Mouse (Mus musculus): ENCODE measurements around the gene Rasgrf1. TPM values are rescaled to one million over a fixed set of nuclear protein-coding genes. Genes with fewer than 3 reads are reported as not detected.
"Not testable (repeated sequence)": the region's sequence is repeated elsewhere in the genome, so short reads cannot be mapped to it uniquely, and the experiment has no call there.

Rasgrf1 gene
- polyA plus RNA-seq, 1 experiment from 2014 or later, result 22.3 TPM

- no peaks in the 10 kb centered on the region for H3K27me3 ChIP-seq (ENCODE audit: control insufficient read depth, insufficient read depth, low read length)
- H3K9me3 ChIP-seq (ENCODE audit: control insufficient read depth, low read length), result no peaks in the 10 kb centered on the region
- no peak overlapping the region for H3K27ac ChIP-seq (ENCODE audit: low read depth, low read length)
- no peaks in the 10 kb centered on the region for H3K36me3 ChIP-seq (ENCODE audit: control insufficient read depth, insufficient read depth, low read length)
- no peak overlapping the region for H3K9ac ChIP-seq (replicated peaks; ENCODE audit: low read depth, low read length)
- no peak overlapping the region for H3K4me2 ChIP-seq (ENCODE audit: low read depth, low read length)
- WGBS, result 89% methylated on average over 4 of the region's 4 CpGs
- no peak overlapping the region for H3K4me3 ChIP-seq (ENCODE audit: low read depth, low read length)
- no peak for ATAC-seq (ENCODE audit: low read depth)
- no peaks in the 10 kb centered on the region for H3K4me1 ChIP-seq (ENCODE audit: control insufficient read depth, insufficient read depth, low read length)
These were observed 111.7 kb downstream of the Rasgrf1 start for GRCm38 (mm10) chr9:90021442-90021841.

GRCm38 (mm10) chr9:90027709-90028108 is 118.0 kb downstream of the Rasgrf1 start:
- no peaks in the 10 kb centered on the region for H3K36me3 ChIP-seq (ENCODE audit: control insufficient read depth, insufficient read depth, low read length)
- H3K4me2 ChIP-seq (ENCODE audit: low read depth, low read length), result no peak overlapping the region
- no peak overlapping the region for H3K27ac ChIP-seq (ENCODE audit: low read depth, low read length)
- 94% methylated on average over 6 of the region's 6 CpGs for WGBS
- H3K9me3 ChIP-seq (ENCODE audit: control insufficient read depth, low read length), result no peaks in the 10 kb centered on the region
- H3K4me3 ChIP-seq (ENCODE audit: low read depth, low read length), result no peak overlapping the region
- H3K9ac ChIP-seq (replicated peaks; ENCODE audit: low read depth, low read length), result no peak overlapping the region
- no peaks in the 10 kb centered on the region for H3K4me1 ChIP-seq (ENCODE audit: control insufficient read depth, insufficient read depth, low read length)
- ATAC-seq (ENCODE audit: low read depth), result no peak
- H3K27me3 ChIP-seq (ENCODE audit: control insufficient read depth, insufficient read depth, low read length), result no peaks in the 10 kb centered on the region

GRCm38 (mm10) chr9:90033922-90034321 is 124.2 kb downstream of the Rasgrf1 start:
- ATAC-seq (ENCODE audit: low read depth), result no peak
- no peaks in the 10 kb centered on the region for H3K27me3 ChIP-seq (ENCODE audit: control insufficient read depth, insufficient read depth, low read length)
- 75% methylated on average over 4 of the region's 4 CpGs for WGBS

GRCm38 (mm10) chr9:90035168-90035567 is 125.5 kb downstream of the Rasgrf1 start:
- H3K27ac ChIP-seq (ENCODE audit: low read depth, low read length), result no peak overlapping the region
- H3K27me3 ChIP-seq (ENCODE audit: control insufficient read depth, insufficient read depth, low read length), result no peaks in the 10 kb centered on the region
- no peak overlapping the region for H3K4me2 ChIP-seq (ENCODE audit: low read depth, low read length)
- no peaks in the 10 kb centered on the region for H3K4me1 ChIP-seq (ENCODE audit: control insufficient read depth, insufficient read depth, low read length)
- no peaks in the 10 kb centered on the region for H3K9me3 ChIP-seq (ENCODE audit: control insufficient read depth, low read length)
- no peak for ATAC-seq (ENCODE audit: low read depth)
- no peaks in the 10 kb centered on the region for H3K36me3 ChIP-seq (ENCODE audit: control insufficient read depth, insufficient read depth, low read length)
- 81% methylated on average over 2 of the region's 2 CpGs for WGBS
- H3K4me3 ChIP-seq (ENCODE audit: low read depth, low read length), result no peak overlapping the region
- no peak overlapping the region for H3K9ac ChIP-seq (replicated peaks; ENCODE audit: low read depth, low read length)

More at GRCm38 (mm10) chr9:90033922-90034321, 124.2 kb downstream of the Rasgrf1 start:
- Histone ChIP-seq H3K27ac (ENCODE audit: low read depth, low read length) (no peak overlapping the region), H3K9ac (replicated peaks; ENCODE audit: low read depth, low read length) (no peak overlapping the region), H3K4me1 (ENCODE audit: control insufficient read depth, insufficient read depth, low read length) (no peaks in the 10 kb centered on the region), H3K36me3 (ENCODE audit: control insufficient read depth, insufficient read depth, low read length) (no peaks in the 10 kb centered on the region), H3K4me3 (ENCODE audit: low read depth, low read length) (no peak overlapping the region), H3K4me2 (ENCODE audit: low read depth, low read length) (no peak overlapping the region), H3K9me3 (ENCODE audit: control insufficient read depth, low read length) (no peaks in the 10 kb centered on the region)

- 92% methylated on average over 3 of the region's 3 CpGs for WGBS
- Histone ChIP-seq H3K4me3 (ENCODE audit: low read depth, low read length) (no peak overlapping the region), H3K9ac (replicated peaks; ENCODE audit: low read depth, low read length) (no peak overlapping the region), H3K9me3 (ENCODE audit: control insufficient read depth, low read length) (no peaks in the 10 kb centered on the region), H3K4me1 (ENCODE audit: control insufficient read depth, insufficient read depth, low read length) (no peaks in the 10 kb centered on the region), H3K4me2 (ENCODE audit: low read depth, low read length) (no peak overlapping the region), H3K36me3 (ENCODE audit: control insufficient read depth, insufficient read depth, low read length) (no peaks in the 10 kb centered on the region), H3K27ac (ENCODE audit: low read depth, low read length) (no peak overlapping the region), H3K27me3 (ENCODE audit: control insufficient read depth, insufficient read depth, low read length) (no peaks in the 10 kb centered on the region)
- ATAC-seq (ENCODE audit: low read depth), result no peak
These were observed 126.1 kb downstream of the Rasgrf1 start for GRCm38 (mm10) chr9:90035794-90036193.

- Histone ChIP-seq H3K4me3 (ENCODE audit: low read depth, low read length) (no peak overlapping the region), H3K36me3 (ENCODE audit: control insufficient read depth, insufficient read depth, low read length) (no peaks in the 10 kb centered on the region), H3K27ac (ENCODE audit: low read depth, low read length) (no peak overlapping the region), H3K4me1 (ENCODE audit: control insufficient read depth, insufficient read depth, low read length) (no peaks in the 10 kb centered on the region), H3K27me3 (ENCODE audit: control insufficient read depth, insufficient read depth, low read length) (no peaks in the 10 kb centered on the region), H3K4me2 (ENCODE audit: low read depth, low read length) (no peak overlapping the region), H3K9ac (replicated peaks; ENCODE audit: low read depth, low read length) (no peak overlapping the region), H3K9me3 (ENCODE audit: control insufficient read depth, low read length) (no peaks in the 10 kb centered on the region)
- no peak for ATAC-seq (ENCODE audit: low read depth)
- 91% methylated on average over 4 of the region's 4 CpGs for WGBS
These were observed 126.6 kb downstream of the Rasgrf1 start for GRCm38 (mm10) chr9:90036313-90036712.

GRCm38 (mm10) chr9:90038535-90038934 is 128.8 kb downstream of the Rasgrf1 start:
- Histone ChIP-seq H3K9ac (replicated peaks; ENCODE audit: low read depth, low read length) (no peak overlapping the region), H3K4me1 (ENCODE audit: control insufficient read depth, insufficient read depth, low read length) (no peaks in the 10 kb centered on the region), H3K4me2 (ENCODE audit: low read depth, low read length) (no peak overlapping the region), H3K27ac (ENCODE audit: low read depth, low read length) (no peak overlapping the region), H3K27me3 (ENCODE audit: control insufficient read depth, insufficient read depth, low read length) (no peaks in the 10 kb centered on the region), H3K9me3 (ENCODE audit: control insufficient read depth, low read length) (no peaks in the 10 kb centered on the region), H3K4me3 (ENCODE audit: low read depth, low read length) (no peak overlapping the region), H3K36me3 (ENCODE audit: control insufficient read depth, insufficient read depth, low read length) (no peaks in the 10 kb centered on the region)
- 68% methylated on average over 4 of the region's 4 CpGs for WGBS
- no peak for ATAC-seq (ENCODE audit: low read depth)

GRCm38 (mm10) chr9:90040916-90041315 is 131.2 kb downstream of the Rasgrf1 start:
- WGBS, result 87% methylated on average over 2 of the region's 2 CpGs

GRCm38 (mm10) chr9:90041556-90041955 is 131.8 kb downstream of the Rasgrf1 start:
- no peak for ATAC-seq (ENCODE audit: low read depth)
- H3K4me2 ChIP-seq (ENCODE audit: low read depth, low read length), result no peak overlapping the region
- no peaks in the 10 kb centered on the region for H3K9me3 ChIP-seq (ENCODE audit: control insufficient read depth, low read length)
- H3K36me3 ChIP-seq (ENCODE audit: control insufficient read depth, insufficient read depth, low read length), result no peaks in the 10 kb centered on the region
- H3K4me1 ChIP-seq (ENCODE audit: control insufficient read depth, insufficient read depth, low read length), result no peaks in the 10 kb centered on the region
- no peaks in the 10 kb centered on the region for H3K27me3 ChIP-seq (ENCODE audit: control insufficient read depth, insufficient read depth, low read length)
- WGBS, result 88% methylated on average over 3 of the region's 3 CpGs
- H3K9ac ChIP-seq (replicated peaks; ENCODE audit: low read depth, low read length), result no peak overlapping the region
- H3K27ac ChIP-seq (ENCODE audit: low read depth, low read length), result no peak overlapping the region
- no peak overlapping the region for H3K4me3 ChIP-seq (ENCODE audit: low read depth, low read length)

More at GRCm38 (mm10) chr9:90040916-90041315, 131.2 kb downstream of the Rasgrf1 start:
- Histone ChIP-seq H3K4me2 (ENCODE audit: low read depth, low read length) (no peak overlapping the region), H3K4me1 (ENCODE audit: control insufficient read depth, insufficient read depth, low read length) (no peaks in the 10 kb centered on the region), H3K9ac (replicated peaks; ENCODE audit: low read depth, low read length) (no peak overlapping the region), H3K27me3 (ENCODE audit: control insufficient read depth, insufficient read depth, low read length) (no peaks in the 10 kb centered on the region), H3K36me3 (ENCODE audit: control insufficient read depth, insufficient read depth, low read length) (no peaks in the 10 kb centered on the region), H3K9me3 (ENCODE audit: control insufficient read depth, low read length) (no peaks in the 10 kb centered on the region), H3K4me3 (ENCODE audit: low read depth, low read length) (no peak overlapping the region), H3K27ac (ENCODE audit: low read depth, low read length) (no peak overlapping the region)
- no peak for ATAC-seq (ENCODE audit: low read depth)

- not testable (repeated sequence) for H3K36me3 ChIP-seq (ENCODE audit: control insufficient read depth, insufficient read depth, low read length)
These were observed 133.2 kb downstream of the Rasgrf1 start for GRCm38 (mm10) chr9:90042906-90043305.

More at GRCm38 (mm10) chr9:90042906-90043305, 133.2 kb downstream of the Rasgrf1 start:
- not testable (repeated sequence) for H3K9ac ChIP-seq (replicated peaks; ENCODE audit: low read depth, low read length); H3K4me1 ChIP-seq (ENCODE audit: control insufficient read depth, insufficient read depth, low read length); H3K4me2 ChIP-seq (ENCODE audit: low read depth, low read length); ATAC-seq (ENCODE audit: low read depth); H3K9me3 ChIP-seq (ENCODE audit: control insufficient read depth, low read length); H3K27me3 ChIP-seq (ENCODE audit: control insufficient read depth, insufficient read depth, low read length); H3K27ac ChIP-seq (ENCODE audit: low read depth, low read length); H3K4me3 ChIP-seq (ENCODE audit: low read depth, low read length)
- 91% methylated on average over 8 of the region's 8 CpGs for WGBS

Measured in neural tube, embryonic 14.5 days (tissue).